Mouse (Mus musculus) cerebellum, adult 9-11 months (tissue): ENCODE results near the gene Il18rap.
"Not testable (repeated sequence)": the region's sequence is repeated elsewhere in the genome, so short reads cannot be mapped to it uniquely, and the experiment has no call there.

ENCODE experiments used
- DNase-seq: peaks from one replicate; pipeline ENCODE4 v3.0.0; 2022

Gene Il18rap

DNA sequence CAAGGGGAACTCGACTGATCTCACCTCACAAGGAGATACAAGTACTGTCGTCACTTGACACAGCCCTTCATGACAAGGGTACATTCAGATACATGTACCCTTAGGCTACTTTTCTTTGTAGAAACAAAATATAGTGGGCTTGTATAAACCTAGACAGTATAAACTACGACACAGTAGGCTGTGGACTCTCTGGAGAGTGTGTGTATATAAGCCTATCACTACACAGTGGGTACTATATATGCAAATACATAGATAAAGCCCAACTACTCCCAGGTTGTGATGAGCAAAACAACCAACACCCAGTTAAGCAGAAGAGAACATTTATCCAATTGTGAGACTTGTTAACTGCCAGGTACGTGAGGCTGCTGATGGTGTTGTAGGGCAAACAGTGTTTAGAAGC lies 31.5 kb downstream of the Il18rap start:
- DNase-seq, result no peak

DNA sequence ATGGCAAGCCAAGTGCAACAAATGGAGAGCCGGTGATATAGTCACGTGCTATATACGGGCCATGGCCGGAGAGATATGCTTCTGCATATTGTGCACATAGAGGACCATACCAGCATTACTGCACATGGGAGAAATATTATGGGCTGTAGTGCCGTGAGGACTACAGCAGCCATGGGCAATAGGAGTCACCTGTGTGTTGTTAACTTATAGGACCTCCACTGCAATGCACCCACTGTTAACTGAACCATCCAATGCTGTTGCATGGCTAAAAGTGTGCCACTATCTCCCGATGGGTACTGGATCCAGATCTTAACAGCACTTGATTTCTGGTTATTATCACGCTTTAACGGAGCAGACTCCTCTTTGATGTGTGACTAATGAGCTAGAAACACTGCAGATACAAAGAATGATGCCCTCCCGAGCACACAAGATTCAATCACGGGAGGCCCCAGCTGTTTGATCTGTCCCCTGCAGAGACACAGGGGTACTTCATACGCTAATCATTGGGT lies 32.0 kb downstream of the Il18rap start:
- no peak for DNase-seq

DNA sequence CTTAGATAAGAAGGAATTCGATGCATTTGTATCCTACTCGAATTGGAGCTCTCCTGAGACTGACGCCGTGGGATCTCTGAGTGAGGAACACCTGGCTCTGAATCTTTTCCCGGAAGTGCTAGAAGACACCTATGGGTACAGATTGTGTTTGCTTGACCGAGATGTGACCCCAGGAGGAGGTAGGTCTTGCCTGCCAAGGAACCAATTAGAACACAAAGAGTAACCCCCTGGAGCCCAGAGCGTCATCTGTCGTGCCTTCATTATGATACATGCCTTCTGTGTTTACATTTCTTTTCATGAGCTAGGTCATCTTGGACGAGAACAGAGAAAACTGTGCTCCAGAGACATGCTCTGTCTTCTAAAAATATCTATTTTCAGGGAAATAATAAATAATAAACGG lies 32.6 kb downstream of the Il18rap start:
- no peak for DNase-seq

DNA sequence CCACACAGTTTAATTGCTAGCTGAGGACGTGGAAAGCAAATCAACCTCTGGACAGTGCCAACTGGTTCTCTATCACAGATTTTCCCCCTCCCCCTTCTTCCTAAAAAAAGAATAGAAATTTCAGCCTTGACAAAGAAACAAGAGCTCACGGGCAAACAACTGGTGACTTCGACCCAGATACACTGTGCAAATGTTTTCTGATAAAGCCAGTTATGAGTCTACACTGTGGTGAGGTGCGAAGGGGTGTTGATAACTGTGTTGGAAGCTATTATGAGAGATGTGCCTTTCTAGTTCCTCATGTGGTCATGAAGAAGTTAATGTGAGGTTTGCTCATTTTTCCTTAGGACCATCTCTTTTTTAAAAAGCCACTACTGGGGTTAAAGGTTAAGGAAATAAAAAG lies 54.2 kb downstream of the Il18rap start:
- DNase-seq, result no peak

DNA sequence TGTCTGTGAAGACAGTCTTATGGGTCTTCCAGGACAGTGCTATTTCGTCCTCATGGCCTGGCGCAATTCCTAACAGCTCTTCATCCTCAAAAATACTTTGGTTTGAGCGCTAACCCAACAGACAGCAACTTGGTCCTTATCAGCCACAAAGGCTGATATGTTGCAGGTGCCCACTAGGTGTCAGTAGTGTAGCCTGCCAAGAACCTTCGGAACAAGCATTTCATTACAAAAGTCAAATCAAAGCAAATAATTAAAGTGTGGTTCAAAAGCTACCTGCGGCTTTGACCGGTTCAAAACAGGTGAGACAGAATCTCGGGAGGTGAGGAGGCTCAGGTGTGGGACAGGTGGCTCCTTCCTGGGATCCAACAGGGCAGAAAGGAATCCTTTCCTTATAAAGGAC lies 64.6 kb downstream of the Il18rap start, which contains the start of gene Slc9a4:
Slc9a4 (plus strand) TSS at position 298 of the 400 bp plus-strand sequence.
- DNase-seq, result peak; percentile 4

DNA sequence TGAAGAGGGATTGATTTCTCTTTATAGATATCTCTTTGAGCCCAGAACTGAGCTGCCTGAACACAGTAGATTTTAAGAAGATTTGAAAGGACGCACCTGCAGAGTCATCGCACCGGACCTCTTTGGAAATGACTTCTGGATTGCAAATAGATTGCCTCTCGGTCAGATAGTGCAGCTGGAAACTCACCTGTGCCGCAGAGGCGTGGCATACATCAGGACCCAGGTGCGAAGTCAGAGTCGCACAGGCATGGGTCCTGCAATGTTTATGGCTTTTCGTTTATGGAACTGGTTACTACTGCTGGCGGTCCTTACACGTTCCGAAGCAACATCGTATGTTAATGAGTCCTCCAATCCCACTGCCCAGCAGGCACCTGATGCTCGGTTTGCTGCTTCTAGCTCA lies 65.1 kb downstream of the Il18rap start:
- DNase-seq, result no peak

DNA sequence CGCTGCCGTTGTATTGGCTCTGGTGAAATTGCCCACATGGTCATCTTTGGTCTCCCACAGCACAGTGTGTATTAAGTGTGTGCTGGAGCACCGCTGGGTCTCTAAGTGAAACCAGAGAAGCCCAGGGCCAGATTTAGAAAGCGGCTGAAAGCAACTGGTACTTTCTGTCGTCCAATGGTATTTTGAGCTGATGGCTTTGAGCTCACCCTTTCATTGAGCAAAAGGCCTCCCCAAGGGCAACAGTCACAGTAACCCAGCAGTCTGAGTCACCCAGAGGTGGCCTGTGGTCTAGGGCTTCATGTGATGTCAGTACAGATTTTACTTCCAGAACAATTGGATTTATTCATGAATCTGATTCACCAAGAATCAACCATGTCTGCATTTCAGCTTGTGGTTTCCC lies 71.6 kb downstream of the Il18rap start:
- DNase-seq, result no peak

DNA sequence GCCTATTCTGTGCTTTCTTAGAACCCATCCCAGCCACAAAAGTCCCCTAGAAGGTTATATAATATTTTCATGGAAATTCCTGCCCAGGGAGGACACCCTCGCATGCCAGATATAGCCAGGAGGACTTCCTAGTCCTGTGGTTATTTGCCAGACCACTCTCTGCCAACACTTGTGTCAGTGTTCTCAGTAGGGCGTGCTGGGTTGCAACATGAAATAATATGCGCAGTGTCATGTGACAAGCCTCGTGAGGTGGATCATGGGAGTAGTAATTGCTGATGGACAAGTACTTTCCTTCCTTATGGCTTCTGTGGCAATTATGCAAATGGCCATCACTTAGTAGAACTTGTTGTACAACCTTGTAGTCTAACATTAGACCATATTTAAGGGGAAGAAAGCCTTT lies 75.8 kb downstream of the Il18rap start:
- no peak for DNase-seq

DNA sequence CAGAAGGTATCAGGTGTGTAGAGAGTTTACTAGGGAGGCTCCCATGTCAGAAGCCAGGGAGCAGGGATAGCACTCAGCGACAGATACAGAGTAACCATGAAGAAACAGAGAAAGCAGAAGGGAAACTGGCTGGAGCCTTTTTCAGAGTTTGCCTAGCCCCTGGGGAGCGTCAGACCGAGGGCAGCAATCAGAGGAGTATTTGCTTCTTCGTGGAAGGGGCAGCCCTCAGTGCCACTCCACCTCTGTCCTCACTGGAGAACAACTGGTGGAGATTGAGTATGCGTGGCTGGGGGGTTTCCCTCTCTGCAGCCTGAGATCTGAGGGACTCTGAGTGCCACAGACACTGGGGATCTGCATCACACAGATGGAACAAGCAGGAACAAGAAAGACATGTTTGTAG lies 82.7 kb downstream of the Il18rap start:
- DNase-seq, result no peak

DNA sequence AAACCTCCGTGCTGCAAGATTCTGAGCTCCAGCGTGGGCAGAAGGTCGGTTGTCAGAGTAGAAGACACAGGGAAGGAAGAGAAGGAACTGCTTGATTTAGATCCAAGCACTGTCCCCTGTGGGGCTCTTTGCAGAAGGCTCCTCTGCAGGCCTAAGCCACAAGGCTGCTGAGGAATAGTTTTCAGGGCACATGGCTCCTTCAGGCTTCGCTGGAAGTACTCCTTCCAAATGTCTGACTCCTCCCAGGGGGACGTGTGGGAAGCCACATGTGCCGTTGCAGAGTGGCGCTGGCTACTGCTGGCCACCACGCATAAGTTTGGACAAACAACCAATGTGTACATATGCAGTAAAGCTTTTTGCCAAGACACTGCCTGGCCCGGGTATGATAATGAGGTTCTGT lies 84.5 kb downstream of the Il18rap start:
- not testable (repeated sequence) for DNase-seq

DNA sequence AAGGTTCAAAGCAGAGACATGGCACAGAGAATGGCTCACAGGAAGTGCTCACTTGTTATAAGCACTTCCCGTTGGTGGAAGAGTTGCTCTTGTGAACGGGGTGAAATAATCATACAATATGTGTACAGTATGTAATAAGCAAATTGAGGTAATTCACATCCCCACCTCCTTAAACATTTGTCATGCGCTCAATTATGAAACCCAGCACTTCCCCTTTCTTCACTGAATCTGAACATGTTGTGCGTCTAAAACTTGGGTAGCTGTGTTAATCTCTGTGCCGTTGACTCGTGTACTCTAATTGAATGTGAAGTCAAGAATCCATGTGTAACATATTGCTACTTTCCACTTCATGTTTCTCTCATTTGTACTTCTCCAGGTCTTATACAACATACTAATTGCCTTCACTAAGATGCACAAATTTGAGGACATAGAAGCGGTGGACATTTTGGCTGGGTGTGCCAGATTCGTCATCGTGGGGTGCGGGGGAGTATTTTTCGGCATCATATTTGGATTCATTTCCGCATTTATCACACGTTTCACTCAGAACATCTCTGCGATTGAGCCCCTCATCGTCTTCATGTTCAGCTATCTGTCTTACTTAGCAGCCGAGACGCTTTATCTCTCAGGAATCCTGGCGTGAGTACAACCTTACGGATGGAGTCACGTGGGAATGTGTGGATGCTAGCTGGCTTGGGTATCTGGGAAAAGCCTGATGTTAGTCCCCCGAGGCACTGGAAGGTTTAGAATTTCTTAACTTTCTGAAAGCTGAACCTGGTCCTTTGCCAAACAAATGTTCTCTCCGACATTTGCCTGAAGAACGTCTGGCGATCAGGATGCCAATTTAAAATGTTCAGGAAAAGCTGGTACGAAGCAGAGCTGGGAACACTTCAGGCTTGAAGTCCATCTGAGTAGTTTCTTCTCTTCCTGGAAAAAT lies 85.5 kb downstream of the Il18rap start:
- DNase-seq, result no peak
